Mouse (Mus musculus) ES-Bruce4 (cell line): Measurements from ENCODE around the gene Tceal1. TPM values are rescaled to one million over a fixed set of nuclear protein-coding genes. Genes with fewer than 3 reads are reported as not detected.
A peak's percentile ranks its signal among the peaks of the same experiment; 100 is the strongest.

Source experiments
- H3K27ac ChIP-seq: 2 replicates; pipeline ENCODE4 v1.5.1; 2012; ENCODE audit warnings: low read length, inconsistent platforms; ENCODE audit not compliant: insufficient read depth
- H3K27me3 ChIP-seq: 2 replicates; pipeline ENCODE4 v1.6.1; 2012; ENCODE audit warnings: mild to moderate bottlenecking, low read length, inconsistent platforms; ENCODE audit not compliant: control insufficient read depth, poor library complexity, insufficient read depth, severe bottlenecking
- H3K36me3 ChIP-seq: 2 replicates; pipeline ENCODE4 v1.6.1; 2012; ENCODE audit warnings: inconsistent platforms, mild to moderate bottlenecking, low read length, moderate library complexity; ENCODE audit not compliant: control insufficient read depth, poor library complexity, insufficient read depth, severe bottlenecking
- H3K4me1 ChIP-seq: one replicate; pipeline ENCODE4 v1.8.1; 2011; ENCODE audit warnings: low read length; ENCODE audit not compliant: control insufficient read depth, insufficient read depth
- H3K4me3 ChIP-seq: 2 replicates; pipeline ENCODE4 v1.5.1; 2011; ENCODE audit warnings: low read depth, mild to moderate bottlenecking, low read length
- H3K9ac ChIP-seq: 2 replicates; pipeline ENCODE4 v1.6.1; 2012; ENCODE audit warnings: low read depth, mild to moderate bottlenecking, inconsistent platforms; ENCODE audit not compliant: poor library complexity, severe bottlenecking
- H3K9me3 ChIP-seq: replicated peaks from 2 replicates; pipeline ENCODE4 v1.6.1; 2012; ENCODE audit warnings: mild to moderate bottlenecking, low read length, inconsistent platforms; ENCODE audit not compliant: control insufficient read depth, poor library complexity, insufficient read depth, severe bottlenecking
- CTCF ChIP-seq: IDR thresholded peaks from one replicate; pipeline ENCODE4 v1.8.1; 2011; ENCODE audit warnings: low read depth, low read length
- EP300 ChIP-seq: IDR thresholded peaks from 2 replicates; pipeline ENCODE4 v1.6.1; 2011; ENCODE audit warnings: low read depth, low read length; ENCODE audit not compliant: insufficient read depth
- POLR2A ChIP-seq: IDR thresholded peaks from one replicate; pipeline ENCODE4 v1.8.1; 2011; ENCODE audit warnings: low read length; ENCODE audit not compliant: insufficient read depth
- polyA plus RNA-seq: library from polyadenylated mRNA; stranded (reverse); fragments of >200 nt; gene quantifications from 2 replicates; pipeline ENCODE4 v1.2.4, GENCODE M21; 2011; ENCODE audit warnings: low read depth; ENCODE audit not compliant: missing spikeins, insufficient read depth, insufficient read length

Gene Tceal1
- polyA plus RNA-seq, 1 experiment, result 3.1 TPM

- Histone ChIP-seq H3K36me3 (peaks cover 16% of the 10 kb centered on the region), H3K9me3 (no peaks in the 10 kb centered on the region), H3K27me3 (no peaks in the 10 kb centered on the region), H3K9ac (peak overlapping the region; percentile 93), H3K4me1 (peaks cover 2% of the 10 kb centered on the region), H3K4me3 (peak overlapping the region; percentile 96), H3K27ac (peak overlapping the region; percentile 44; the same call in 1 of the 2 replicates)
- no peak for TF ChIP-seq CTCF
Observed at GRCm38 (mm10) chrX:136740087-136740790, 32.5 kb downstream of the Tceal1 start.

DNA sequence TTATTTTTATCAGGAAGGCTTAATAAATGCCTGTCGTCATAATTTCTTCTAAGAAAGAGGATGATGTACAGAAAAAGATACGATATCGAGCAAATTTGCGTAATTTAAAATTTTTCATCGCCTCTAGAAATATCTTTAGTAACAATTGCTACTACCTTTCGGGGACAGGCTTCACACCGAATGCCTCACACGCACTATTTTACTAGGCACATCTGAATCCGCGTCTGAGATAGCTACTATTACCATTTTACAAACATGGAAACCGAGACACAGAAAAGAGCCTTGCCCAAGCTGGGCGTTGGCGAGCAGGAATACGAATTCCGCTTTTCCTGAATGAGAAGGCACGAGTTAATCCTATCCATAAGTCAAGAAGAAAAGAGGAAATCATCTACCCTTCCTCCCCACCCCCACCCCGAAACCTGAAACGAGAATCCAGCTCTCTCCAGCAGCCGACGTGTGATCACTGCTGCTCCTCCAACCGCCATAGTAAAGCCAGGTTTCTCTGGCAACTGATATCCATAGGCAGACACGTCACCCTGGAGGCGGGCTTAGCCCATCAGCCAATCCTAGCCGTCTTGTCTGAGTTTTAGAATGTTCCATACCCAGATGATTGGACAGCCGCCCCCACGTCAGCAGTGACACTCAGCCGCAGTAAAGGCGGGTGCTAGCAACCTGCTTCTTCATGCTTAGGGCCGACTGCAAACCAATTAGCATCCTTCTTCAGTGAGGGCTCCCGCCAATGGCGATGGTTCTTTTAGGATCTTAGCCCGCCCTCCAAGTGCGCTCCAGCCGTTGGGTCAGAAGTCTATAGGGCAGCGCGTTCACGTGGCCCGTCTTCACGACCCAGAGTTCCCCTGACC is 33.2 kb downstream of the Tceal1 start:
- TF ChIP-seq EP300 (0 out of 2 replicates have a peak, but pooled peaks have one; percentile 28), CTCF (no peak), POLR2A (peak; percentile 72)
- no peaks in the 10 kb centered on the region for H3K27me3 ChIP-seq
- H3K27ac ChIP-seq, result peak overlapping the region; percentile 86
- H3K9ac ChIP-seq, result peak overlapping the region; percentile 95
- peaks cover 14% of the 10 kb centered on the region for H3K36me3 ChIP-seq
- no peaks in the 10 kb centered on the region for H3K9me3 ChIP-seq
- H3K4me3 ChIP-seq, result peak overlapping the region; percentile 96
- H3K4me1 ChIP-seq, result peaks cover 2% of the 10 kb centered on the region

- Histone ChIP-seq H3K4me1 (peaks cover 2% of the 10 kb centered on the region), H3K27ac (peak overlapping the region; percentile 88), H3K36me3 (peaks cover 11% of the 10 kb centered on the region), H3K9me3 (no peaks in the 10 kb centered on the region), H3K9ac (peak overlapping the region; percentile 95), H3K4me3 (peak overlapping the region; percentile 100), H3K27me3 (no peaks in the 10 kb centered on the region)
- no peak for TF ChIP-seq CTCF
- TF ChIP-seq EP300, result no peak
- TF ChIP-seq POLR2A, result no peak
Observed at GRCm38 (mm10) chrX:136741651-136742201, 33.9 kb downstream of the Tceal1 start.

GRCm38 (mm10) chrX:136742241-136742640 is 34.5 kb downstream of the Tceal1 start:
- TF ChIP-seq POLR2A, result no peak
- no peak for TF ChIP-seq CTCF
- TF ChIP-seq EP300, result no peak
- H3K9ac ChIP-seq, result peak overlapping the region; percentile 95
- peak overlapping the region; percentile 100 for H3K4me3 ChIP-seq
- H3K36me3 ChIP-seq, result peaks cover 8% of the 10 kb centered on the region
- no peaks in the 10 kb centered on the region for H3K9me3 ChIP-seq
- peaks cover 2% of the 10 kb centered on the region for H3K4me1 ChIP-seq
- H3K27me3 ChIP-seq, result no peaks in the 10 kb centered on the region
- H3K27ac ChIP-seq, result peak overlapping the region; percentile 88

DNA sequence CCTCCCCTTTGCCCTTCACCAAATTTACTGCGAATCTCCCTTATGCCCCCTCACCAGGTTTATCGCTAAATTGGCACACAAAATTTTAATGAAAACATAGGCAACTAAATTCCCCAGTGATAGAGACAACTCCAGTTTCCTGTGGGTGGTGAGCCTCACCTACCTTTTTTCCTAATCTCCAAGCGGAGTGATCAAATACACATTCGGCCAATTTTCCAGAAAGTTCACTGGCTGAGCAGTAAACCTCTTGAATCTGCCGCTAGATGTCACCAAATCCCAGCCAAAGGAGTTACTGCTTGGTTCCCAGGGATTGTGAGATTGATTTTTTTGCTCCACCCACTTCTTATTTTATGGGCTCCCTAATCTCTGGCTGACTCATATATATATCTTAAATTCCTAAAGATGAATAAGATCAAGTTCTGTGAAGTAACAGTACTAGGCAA is 34.9 kb downstream of the Tceal1 start:
- Histone ChIP-seq H3K9me3 (no peaks in the 10 kb centered on the region), H3K4me1 (peaks cover 2% of the 10 kb centered on the region), H3K9ac (peak overlapping the region; percentile 95), H3K4me3 (peak overlapping the region; percentile 100), H3K36me3 (peaks cover 8% of the 10 kb centered on the region), H3K27ac (peak overlapping the region; percentile 88), H3K27me3 (no peaks in the 10 kb centered on the region)
- no peak for TF ChIP-seq EP300
- TF ChIP-seq POLR2A, result no peak
- TF ChIP-seq CTCF, result no peak

GRCm38 (mm10) chrX:136743459-136743858 is 35.7 kb downstream of the Tceal1 start, which contains the start of gene Morf4l2:
Gene Morf4l2, minus strand, starts transcription at chrX:136743690.
- Histone ChIP-seq H3K9me3 (no peaks in the 10 kb centered on the region), H3K36me3 (peaks cover 5% of the 10 kb centered on the region), H3K4me3 (peak within 1 kb of the TSS; percentile 100), H3K9ac (peak within 1 kb of the TSS; percentile 95), H3K27me3 (no peaks in the 10 kb centered on the region), H3K4me1 (peaks cover 2% of the 10 kb centered on the region), H3K27ac (peak within 1 kb of the TSS; percentile 88)
- no peak for TF ChIP-seq CTCF
